Mouse (Mus musculus) lung, adult 18-20 months (tissue): Measurements from ENCODE around the gene Aqp1.
A peak's percentile ranks its signal among the peaks of the same experiment; 100 is the strongest.

Experiments
- DNase-seq, 2 experiments: peaks; one replicate each; pipeline ENCODE4 v3.0.0; 2022; ENCODE audit warnings: mixed read lengths in 2 of 2

The Aqp1 gene

DNA sequence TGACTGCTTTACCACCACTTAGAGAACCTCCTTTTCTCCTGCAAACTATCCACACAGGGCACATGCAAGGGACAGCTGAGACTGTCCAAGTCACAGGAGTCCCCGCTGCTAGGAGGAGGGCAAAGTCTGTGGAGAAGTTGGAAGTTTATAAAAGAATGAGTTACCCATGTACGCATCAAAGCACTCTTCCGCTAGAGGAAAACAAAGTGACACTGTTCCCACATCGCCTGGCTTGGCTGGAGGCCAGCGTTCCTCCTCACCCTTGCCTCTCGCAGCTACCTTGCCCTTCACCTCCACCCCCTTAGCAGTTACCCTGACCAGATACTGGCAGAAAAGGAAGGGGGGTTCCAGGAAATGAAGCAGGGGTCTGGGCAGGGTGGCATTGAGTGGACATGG is 21.4 kb downstream of the Aqp1 start:
- no peak for DNase-seq

DNA sequence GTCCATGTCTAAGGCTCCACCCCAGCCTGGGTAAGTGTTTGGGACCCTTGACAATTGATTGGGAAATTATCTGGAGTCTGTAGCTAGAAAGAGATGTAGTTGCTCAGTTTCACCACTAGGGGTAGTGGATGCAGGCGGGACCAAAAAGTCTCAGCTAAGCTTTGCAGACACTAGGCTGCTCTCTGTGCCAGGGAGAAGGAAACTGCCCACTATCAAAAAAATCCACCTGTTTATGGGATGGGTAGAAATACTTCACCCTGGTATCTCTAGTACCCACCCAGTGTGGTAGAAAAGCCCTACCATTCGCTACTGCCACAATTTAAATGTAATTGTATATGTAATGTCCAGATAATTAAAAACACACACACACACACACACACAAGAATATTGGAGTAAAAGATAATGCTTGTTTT is 22.5 kb downstream of the Aqp1 start:
- no peak for DNase-seq

GRCm38 (mm10) chr6:55362663-55363062 is 26.4 kb downstream of the Aqp1 start:
- no peak for DNase-seq

- no peak for DNase-seq
Observed at GRCm38 (mm10) chr6:55367126-55367525, 30.9 kb downstream of the Aqp1 start.

DNA sequence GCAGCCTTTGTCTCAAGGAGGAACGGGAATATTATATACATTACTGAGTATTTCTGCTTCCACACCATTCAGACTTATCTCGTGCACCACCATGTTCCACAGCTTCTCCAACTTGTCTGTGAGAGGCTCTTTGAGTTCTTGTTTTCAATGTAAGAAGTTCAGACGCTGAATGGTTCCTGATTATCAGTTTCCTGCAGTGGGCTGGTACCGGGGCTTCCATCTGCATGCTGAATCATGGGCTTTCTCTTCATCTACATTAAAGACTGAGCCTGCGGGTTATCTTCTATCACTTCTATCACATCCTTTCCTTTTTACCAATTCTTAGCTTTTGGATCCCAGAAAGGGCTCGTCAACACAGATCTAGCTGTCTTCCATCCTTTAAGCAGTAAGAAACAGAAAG is 34.6 kb downstream of the Aqp1 start:
- no peak for DNase-seq

DNA sequence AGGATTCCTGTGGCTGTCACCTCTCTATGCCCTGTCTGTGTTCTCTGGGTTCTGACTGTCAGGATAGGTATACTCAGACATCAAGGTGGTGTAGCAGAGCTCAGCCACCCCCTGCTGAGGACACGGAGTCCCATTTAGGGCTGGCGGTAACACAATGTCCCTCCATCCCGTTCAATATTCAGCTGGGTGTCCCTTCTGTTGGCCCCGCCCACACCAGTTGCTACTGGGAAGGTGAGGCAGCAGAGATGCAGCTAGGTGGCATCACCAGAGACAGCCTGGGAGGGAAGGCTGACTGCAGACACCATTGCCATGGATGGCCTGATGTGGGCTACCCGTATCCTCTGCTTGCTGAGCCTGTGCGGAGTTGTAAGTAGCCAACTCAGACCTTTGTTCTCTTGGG is 39.8 kb downstream of the Aqp1 start, which contains the start of gene Ghrhr:
TSS of gene Ghrhr (plus strand) at position 220 of the 400 bp plus-strand sequence.
- no peak for DNase-seq

- DNase-seq = no peak
Observed at GRCm38 (mm10) chr6:55376511-55376910, 40.3 kb downstream of the Aqp1 start.

DNA sequence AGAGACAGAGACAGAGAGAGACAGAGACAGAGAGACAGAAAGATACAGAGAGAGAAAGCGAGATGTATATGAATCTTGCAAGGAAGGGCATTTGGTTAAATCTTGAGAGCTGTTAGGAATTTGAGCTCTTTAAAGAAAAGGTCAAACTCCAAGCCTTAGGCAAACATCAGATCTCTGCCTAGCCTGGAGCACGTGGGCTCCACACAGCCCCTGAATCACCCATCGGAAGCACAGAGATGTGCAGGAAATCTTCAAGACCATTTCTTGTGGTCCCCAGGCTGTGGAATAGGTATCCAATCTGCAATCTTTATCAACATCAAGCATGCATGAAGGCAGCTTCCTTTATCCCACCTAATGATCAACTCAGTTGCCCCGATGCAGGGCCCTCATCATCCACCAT is 41.2 kb downstream of the Aqp1 start:
- no peak for DNase-seq

- peak; percentile 34 to 38 for DNase-seq
Observed at GRCm38 (mm10) chr6:55379641-55380335, 43.6 kb downstream of the Aqp1 start.

GRCm38 (mm10) chr6:55381966-55382365 is 45.7 kb downstream of the Aqp1 start:
- DNase-seq = peak; percentile 37 to 45

DNA sequence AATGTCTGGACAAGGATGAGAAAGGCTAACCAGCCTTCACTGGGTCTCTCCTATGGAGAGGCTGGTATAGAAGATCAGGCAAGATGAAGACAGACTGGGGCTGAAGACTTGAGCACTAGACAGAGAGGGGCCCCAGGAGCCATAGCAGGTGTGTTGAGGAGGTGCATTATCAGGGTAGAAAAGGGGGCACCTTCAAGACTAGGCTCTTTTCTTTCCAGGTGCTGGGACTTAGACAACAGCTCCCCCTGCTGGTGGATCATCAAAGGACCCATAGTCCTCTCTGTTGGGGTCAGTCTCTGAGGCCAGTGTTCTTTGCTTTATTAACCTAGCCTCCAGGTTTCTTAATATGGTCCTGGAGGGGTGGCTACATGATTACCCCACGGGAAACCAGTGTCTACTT is 47.7 kb downstream of the Aqp1 start:
- DNase-seq = peak; percentile 45 to 57

DNA sequence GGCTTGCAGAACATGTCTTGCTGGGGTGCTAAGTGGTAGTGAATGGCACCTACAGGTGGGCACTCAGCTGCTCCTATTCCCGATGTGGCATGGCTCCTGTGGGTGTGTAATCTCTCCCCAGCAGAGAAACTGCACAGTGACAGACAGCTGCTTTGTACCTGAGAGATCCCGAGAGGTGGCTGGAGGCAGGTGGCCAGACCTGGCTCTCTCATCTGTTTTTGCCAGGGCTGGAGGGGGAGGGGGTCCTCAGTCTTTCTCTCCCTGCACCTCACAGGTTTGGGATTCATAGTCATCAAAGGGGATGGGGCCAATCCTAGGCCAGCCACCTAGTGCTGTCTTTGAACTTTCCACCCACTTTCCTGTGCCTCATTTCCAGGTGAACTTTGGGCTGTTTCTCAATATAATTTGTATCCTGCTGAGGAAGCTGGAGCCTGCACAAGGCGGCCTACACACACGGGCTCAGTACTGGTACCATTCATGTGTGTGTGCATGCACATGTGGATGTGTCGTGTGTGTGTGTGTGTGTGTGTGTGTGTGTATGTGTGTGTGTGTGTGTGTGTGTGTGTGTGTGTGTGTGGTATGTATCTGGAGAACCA is 48.2 kb downstream of the Aqp1 start:
- no peak for DNase-seq

GRCm38 (mm10) chr6:55388546-55389169 is 52.4 kb downstream of the Aqp1 start:
- DNase-seq = no peak

DNA sequence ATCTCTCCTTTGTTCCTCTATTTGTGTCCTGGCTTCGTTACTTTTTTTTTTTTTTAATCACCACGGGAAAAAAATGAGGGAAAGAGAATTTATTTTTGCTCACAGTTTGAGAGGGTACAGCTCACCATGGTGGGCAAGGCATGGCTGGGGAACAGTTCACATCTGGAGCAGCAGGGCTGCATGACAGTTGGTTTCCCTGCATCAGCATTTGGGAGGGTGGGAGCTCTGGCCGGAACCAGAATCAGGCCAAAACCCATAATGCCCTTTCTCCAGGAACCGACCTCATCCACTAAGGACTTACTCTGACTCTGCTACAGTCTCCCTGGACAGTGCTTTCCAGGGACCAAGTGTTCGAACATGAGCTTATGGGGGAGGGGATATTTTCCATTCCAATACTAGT is 53.1 kb downstream of the Aqp1 start:
- no peak for DNase-seq

- DNase-seq = no peak
Observed at GRCm38 (mm10) chr6:55391814-55392213, 55.6 kb downstream of the Aqp1 start.

DNA sequence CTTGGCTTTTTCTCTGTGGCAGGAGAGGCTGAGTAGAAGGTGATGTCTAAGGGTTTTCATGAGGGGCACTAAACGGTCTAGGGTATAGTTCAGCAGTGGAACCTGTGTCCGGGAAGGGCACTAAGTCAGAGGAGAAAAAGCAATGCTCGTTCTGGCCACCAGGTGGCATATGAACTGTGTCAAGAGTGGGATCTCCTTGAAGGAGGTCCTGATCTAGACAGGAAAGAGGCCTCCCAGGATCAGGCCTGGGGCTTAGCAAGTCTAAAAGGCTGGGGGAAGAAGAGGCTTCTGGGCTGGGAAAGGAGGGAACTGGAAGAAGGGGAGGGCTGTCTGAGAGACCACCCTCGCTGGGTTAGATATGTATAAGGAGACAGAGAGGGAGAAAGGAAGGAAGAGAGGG is 56.2 kb downstream of the Aqp1 start:
- peak; percentile 60 to 69 for DNase-seq

GRCm38 (mm10) chr6:55394854-55395253 is 58.6 kb downstream of the Aqp1 start:
- no peak for DNase-seq

DNA sequence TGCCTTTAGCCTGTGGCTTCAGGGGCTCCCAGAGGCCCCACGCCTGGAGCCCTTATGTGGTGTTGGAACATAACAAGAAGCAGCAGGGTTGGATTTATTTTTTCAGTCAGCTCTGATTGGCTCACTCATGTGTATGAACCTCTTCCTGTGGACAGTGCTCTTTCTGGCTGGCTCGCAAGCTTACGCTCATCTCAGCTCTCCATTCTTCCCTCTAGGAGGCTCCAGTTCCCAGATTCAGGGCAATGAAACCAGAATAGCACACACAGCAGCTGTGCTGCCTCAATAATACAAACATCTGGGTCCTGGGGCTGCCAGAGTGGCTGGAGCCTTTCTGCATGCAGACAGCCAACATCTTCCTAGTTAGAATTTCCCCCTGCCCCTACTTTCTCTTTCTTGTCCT is 59.9 kb downstream of the Aqp1 start:
- peak; percentile 26 to 50 for DNase-seq

GRCm38 (mm10) chr6:55396622-55397041 is 60.4 kb downstream of the Aqp1 start:
- peak; percentile 40 to 58 for DNase-seq
